Mouse (Mus musculus) lung, postnatal 0 days (tissue): ENCODE measurements at regions not wholly inside any gene's neighbourhood (a gene's known extent, or its start where the extent isn't known, plus 50 kb on each side); places are given as distances from the start of the nearest gene placed in this dataset.

Source experiments
- CTCF ChIP-seq: IDR thresholded peaks from 2 replicates; pipeline ENCODE4 v1.5.1; 2016; ENCODE audit warnings: antibody characterized with exemption, mild to moderate bottlenecking
- EP300 ChIP-seq: IDR thresholded peaks from 2 replicates; pipeline ENCODE4 v1.6.1; 2016; ENCODE audit warnings: antibody characterized with exemption, mild to moderate bottlenecking, control low read depth

DNA sequence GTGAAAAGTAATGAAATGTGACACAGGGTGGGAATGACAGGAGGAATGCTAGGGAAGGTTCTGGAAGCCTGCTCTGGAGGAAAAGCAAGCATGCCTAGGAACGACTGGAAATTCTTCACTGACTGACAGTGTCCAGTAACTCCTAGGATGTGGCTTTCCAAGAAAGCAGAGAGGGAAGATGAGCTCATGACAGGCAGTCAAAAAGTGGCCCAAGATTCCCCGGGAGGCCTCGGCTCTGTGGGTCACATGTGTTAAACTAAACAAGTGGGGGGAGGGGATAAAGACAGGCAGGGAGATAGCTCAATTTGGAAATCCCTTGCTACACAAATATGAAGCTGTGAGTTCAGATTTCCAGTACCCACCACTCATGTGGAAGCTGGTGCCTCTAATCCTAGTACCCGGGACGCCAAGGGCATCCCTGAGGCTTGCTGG lies 186.4 kb upstream of the Mgmt start:
- TF ChIP-seq CTCF (no peak), EP300 (no peak)
